Mouse (Mus musculus) kidney, adult 9 months (tissue): ENCODE measurements at regions not wholly inside any gene's neighbourhood (a gene's known extent, or its start where the extent isn't known, plus 50 kb on each side); places are given as distances from the start of the nearest gene placed in this dataset.

Source experiments
- DNase-seq: peaks from one replicate; pipeline ENCODE4 v3.0.0; 2022

DNA sequence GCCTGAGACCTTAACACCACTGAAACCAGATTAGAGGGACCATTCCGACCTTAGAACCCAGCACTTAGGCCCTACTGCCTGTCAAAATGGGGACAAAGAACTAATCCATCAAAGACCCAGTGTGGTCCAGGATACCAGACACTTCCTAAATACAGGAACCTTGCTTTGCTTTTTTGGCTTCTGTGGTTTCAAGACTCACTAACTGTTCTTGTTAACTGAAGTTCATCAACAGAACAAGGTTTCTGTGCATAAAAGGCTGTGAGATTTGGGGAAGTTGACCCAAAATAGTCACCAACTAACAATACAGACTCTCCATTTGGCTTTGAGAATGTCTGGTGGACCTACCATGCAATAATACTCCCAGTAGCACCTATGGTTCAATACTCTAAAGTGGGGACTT, 56.4 kb upstream of the Arglu1 start:
- DNase-seq, result no peak

GRCm38 (mm10) chr8:8745615-8746285, 55.4 kb upstream of the Arglu1 start:
- peak; percentile 13 for DNase-seq
